Comparison of ENCODE assay signal across 28 mouse cellular contexts in genomic region chr5:118510969-118511368, GRCm38 (mm10). TPM values are rescaled to one million over a fixed set of nuclear protein-coding genes. Genes with fewer than 3 reads are reported as not detected.
DNase-seq lines count a peak whose midpoint lies in the region; ATAC-seq and TF ChIP-seq lines count a peak whose summit lies in the region.
"Had no signal": no experiment of that assay in that cellular context is flagged by ENCODE, and none has a peak within 500 bp of the region (broad histone marks: within the 10 kb centered on the region; RNA-seq: fewer than 3 reads in every experiment).

No protein-coding gene starts in this region.

- no peak overlapping the region for H3K27ac ChIP-seq in hindbrain, embryonic 11.5 days (ENCODE audit: low read depth, low read length)
- H3K27ac ChIP-seq: embryonic facial prominence, embryonic 10.5 days; embryonic facial prominence, embryonic 13.5 days; forebrain, embryonic 10.5 days; forebrain, embryonic 13.5 days; heart, embryonic 10.5 days; heart, embryonic 13.5 days; hindbrain, embryonic 12.5 days; hindbrain, embryonic 15.5 days had no signal

- no peak for ATAC-seq in hindbrain, embryonic 11.5 days (ENCODE audit: low FRiP score)
- ATAC-seq: forebrain, embryonic 13.5 days; forebrain, embryonic 16.5 days; intestine, postnatal 0 days had no signal

- TF ChIP-seq CTCF in E14TG2a.4 (conservative IDR thresholded peaks at IDR 0.05; ENCODE audit: low read length) = no peak

- peaks cover 80% of the 10 kb centered on the region for H3K4me1 ChIP-seq in E14TG2a.4 (replicated peaks; ENCODE audit: low read depth, low read length)
- H3K4me1 ChIP-seq in hindbrain, embryonic 11.5 days (replicated peaks; ENCODE audit: control insufficient read depth, insufficient read depth, low read length) = 0 out of 2 replicates have a peak, but pooled peaks cover 12% of the 10 kb centered on the region

- DNase-seq in ES-CJ7 (ENCODE audit: low read depth, low spot score) (peak; percentile 96), R1 (ENCODE audit: low read depth, low spot score) (peak; percentile 95)
- DNase-seq in testis, postnatal 10 days (ENCODE audit: low spot score) = no peak
- no peak for DNase-seq in hindbrain, embryonic 11.5 days (ENCODE audit: low spot score)
- DNase-seq in embryo, embryonic 10 days (ENCODE audit: low spot score) = no peak
- DNase-seq: adrenal gland, postnatal 10 days; cerebellum, adult 11 months; cerebellum, adult 2 months; cerebellum, adult 9-11 months; cerebellum, postnatal 25 days; embryo, embryonic 11 days; gastrocnemius, postnatal 25 days; heart, adult 18-20 months; heart, postnatal 14 days; heart, postnatal 4 days; kidney, adult 2 months had no signal

- H3K27me3 ChIP-seq in E14TG2a.4 (ENCODE audit: insufficient read depth, low read length) = no peaks in the 10 kb centered on the region
- H3K27me3 ChIP-seq in hindbrain, embryonic 11.5 days (ENCODE audit: control insufficient read depth, insufficient read depth, low read length) = peaks cover 11% of the 10 kb centered on the region
- H3K27me3 ChIP-seq: embryonic facial prominence, embryonic 13.5 days; heart, embryonic 13.5 days had no signal

- H3K9ac ChIP-seq in hindbrain, embryonic 11.5 days (ENCODE audit: low read depth, low read length) = no peak overlapping the region
- H3K9ac ChIP-seq: embryonic facial prominence, embryonic 13.5 days; forebrain, embryonic 13.5 days; heart, embryonic 13.5 days; hindbrain, embryonic 12.5 days; hindbrain, embryonic 15.5 days had no signal

- peak overlapping the region; percentile 65; the same call in 1 of the 2 replicates for H3K4me3 ChIP-seq in E14TG2a.4 (replicated peaks; ENCODE audit: low read length)
- H3K4me3 ChIP-seq in hindbrain, embryonic 11.5 days (ENCODE audit: low read depth, low read length) = no peak overlapping the region
- H3K4me3 ChIP-seq: embryonic facial prominence, embryonic 10.5 days; embryonic facial prominence, embryonic 13.5 days; forebrain, embryonic 10.5 days; forebrain, embryonic 13.5 days; heart, embryonic 10.5 days; heart, embryonic 13.5 days; hindbrain, embryonic 12.5 days; hindbrain, embryonic 15.5 days had no signal

- H3K36me3 ChIP-seq in E14TG2a.4 (ENCODE audit: insufficient read depth, low read length) = no peaks in the 10 kb centered on the region
- no peaks in the 10 kb centered on the region for H3K36me3 ChIP-seq in hindbrain, embryonic 11.5 days (ENCODE audit: control insufficient read depth, insufficient read depth, low read length)
- H3K36me3 ChIP-seq: embryonic facial prominence, embryonic 10.5 days; embryonic facial prominence, embryonic 13.5 days; forebrain, embryonic 10.5 days; G1E; heart, embryonic 10.5 days; heart, embryonic 13.5 days; hindbrain, embryonic 12.5 days; hindbrain, embryonic 15.5 days had no signal

- WGBS in hindbrain, embryonic 11.5 days = 84% methylated on average over 4 of the region's 4 CpGs

- H3K4me2 ChIP-seq in hindbrain, embryonic 11.5 days (replicated peaks; ENCODE audit: low read depth, low read length) = no peak overlapping the region
- H3K4me2 ChIP-seq: embryonic facial prominence, embryonic 13.5 days; forebrain, embryonic 13.5 days; heart, embryonic 13.5 days; hindbrain, embryonic 12.5 days; hindbrain, embryonic 15.5 days had no signal

- H3K9me3 ChIP-seq in E14TG2a.4 (ENCODE audit: low read length) = no peaks in the 10 kb centered on the region
- H3K9me3 ChIP-seq in hindbrain, embryonic 11.5 days (ENCODE audit: control insufficient read depth, low read length) = no peaks in the 10 kb centered on the region
- H3K9me3 ChIP-seq: embryonic facial prominence, embryonic 10.5 days; embryonic facial prominence, embryonic 13.5 days; forebrain, embryonic 10.5 days; forebrain, embryonic 13.5 days; G1E; heart, embryonic 10.5 days; heart, embryonic 13.5 days; hindbrain, embryonic 12.5 days; hindbrain, embryonic 15.5 days had no signal

RNA-seq across cellular contexts. Expression of gene Med13l, which starts 49.5 kb away (rescaled TPM):
- polyA plus RNA-seq in hindbrain, embryonic 11.5 days (2014; fragmentation: Nextera tagmentation; extraction: Ambion mirVana) = 12.5 and 16.1 TPM in 2 replicates

Comparison
In these comparisons a context has a peak if more than half of its experiments do, and no peak if none do; other contexts are left out.
1. DNase-seq: peak in ES-CJ7 (single experiment) and R1 (single experiment); none in testis, postnatal 10 days (single experiment), hindbrain, embryonic 11.5 days (single experiment) and embryo, embryonic 10 days (single experiment).